Mouse (Mus musculus) olfactory bulb, adult 2 months (tissue): ENCODE results near the gene Gimap7. TPM values are rescaled to one million over a fixed set of nuclear protein-coding genes. Genes with fewer than 3 reads are reported as not detected.
"Not testable (repeated sequence)": the region's sequence is repeated elsewhere in the genome, so short reads cannot be mapped to it uniquely, and the experiment has no call there.

Experiments
- H3K27ac ChIP-seq: fragments of 200-500 bp; 2 replicates; pipeline ENCODE4 v1.5.1; 2012; ENCODE audit warnings: low read depth, low read length; ENCODE audit not compliant: insufficient read depth
- H3K4me1 ChIP-seq: fragments of 200-500 bp; 2 replicates; pipeline ENCODE4 v1.6.1; 2012; ENCODE audit warnings: low read length; ENCODE audit not compliant: control insufficient read depth, insufficient read depth
- H3K4me3 ChIP-seq: fragments of 200-500 bp; 2 replicates; pipeline ENCODE4 v1.5.1; 2012; ENCODE audit warnings: mild to moderate bottlenecking, low read depth, low read length, moderate library complexity; ENCODE audit not compliant: insufficient read depth
- CTCF ChIP-seq: fragments of 200-500 bp; IDR thresholded peaks from 2 replicates; pipeline ENCODE4 v1.5.1; 2012; ENCODE audit warnings: low read depth, mild to moderate bottlenecking, low read length, moderate library complexity; ENCODE audit not compliant: insufficient read depth
- POLR2A ChIP-seq: fragments of 200-500 bp; IDR thresholded peaks from 2 replicates; pipeline ENCODE4 v1.6.1; 2012; ENCODE audit warnings: mild to moderate bottlenecking, low read depth, low read length, moderate library complexity; ENCODE audit not compliant: insufficient read depth
- WGBS: fragments of 180-500 bp; shearing (Covaris S2); methylation state at CpG from one replicate; pipeline ENCODE4 v1.1.7; 2018; 5-methylcytosine and 5-hydroxymethylcytosine counted together
- polyA plus RNA-seq: library from polyadenylated mRNA; stranded (reverse); fragments of >200 nt; gene quantifications from 2 replicates; pipeline ENCODE4 v1.2.4, GENCODE M21; 2012; ENCODE audit warnings: low replicate concordance; ENCODE audit not compliant: missing spikeins, insufficient read depth, insufficient read length

The Gimap7 gene
- polyA plus RNA-seq, 1 experiment: not detected

DNA sequence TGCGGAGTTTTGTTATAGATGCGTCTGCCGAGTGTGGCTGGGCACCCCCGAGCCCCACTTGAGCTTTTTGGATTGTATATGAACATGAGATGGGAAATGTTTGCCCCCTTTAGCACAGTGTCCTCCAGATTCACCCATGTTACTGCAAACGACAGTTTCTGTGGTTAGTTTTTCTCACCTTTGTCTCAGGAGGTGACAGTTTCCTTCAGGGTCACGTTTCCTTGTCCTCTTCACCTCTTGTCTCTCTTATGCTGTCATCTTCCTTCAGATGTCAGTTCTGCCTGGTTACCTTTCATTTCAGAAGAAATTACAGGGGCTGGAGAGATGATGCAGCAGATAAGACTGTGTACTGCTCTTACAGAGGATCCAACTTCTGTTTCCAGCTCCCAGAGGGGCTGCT is 38.7 kb upstream of the Gimap7 start:
- WGBS: 89% methylated on average over 6 of the region's 6 CpGs
- H3K27ac ChIP-seq: no peak overlapping the region
- no peak overlapping the region for H3K4me3 ChIP-seq
- no peak for TF ChIP-seq POLR2A
- TF ChIP-seq CTCF: no peak
- H3K4me1 ChIP-seq: peaks cover 2% of the 10 kb centered on the region; the same call in 1 of the 2 replicates

DNA sequence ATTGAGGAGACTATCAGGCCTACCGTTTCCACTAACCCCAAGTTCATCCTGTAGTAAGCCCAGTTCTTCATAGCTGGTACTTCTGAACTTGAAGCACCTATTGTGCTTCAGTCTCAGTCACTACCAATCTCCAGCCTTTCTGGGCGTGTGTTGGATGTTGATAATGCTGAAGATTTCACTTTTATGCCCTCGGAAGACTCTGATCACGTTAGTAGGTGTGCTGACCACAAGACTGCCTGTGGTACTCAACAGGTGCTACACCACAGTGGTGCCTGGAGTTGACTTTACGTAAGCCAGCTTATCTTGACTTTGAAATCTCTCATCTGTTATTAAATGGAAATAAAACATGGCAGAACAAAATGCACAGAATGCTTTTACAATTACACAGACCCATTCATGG is 38.0 kb upstream of the Gimap7 start:
- no peak for TF ChIP-seq POLR2A
- TF ChIP-seq CTCF: no peak
- H3K4me1 ChIP-seq: peaks cover 2% of the 10 kb centered on the region; the same call in 1 of the 2 replicates
- WGBS: 87% methylated on average over 5 of the region's 5 CpGs
- H3K4me3 ChIP-seq: no peak overlapping the region
- H3K27ac ChIP-seq: no peak overlapping the region

DNA sequence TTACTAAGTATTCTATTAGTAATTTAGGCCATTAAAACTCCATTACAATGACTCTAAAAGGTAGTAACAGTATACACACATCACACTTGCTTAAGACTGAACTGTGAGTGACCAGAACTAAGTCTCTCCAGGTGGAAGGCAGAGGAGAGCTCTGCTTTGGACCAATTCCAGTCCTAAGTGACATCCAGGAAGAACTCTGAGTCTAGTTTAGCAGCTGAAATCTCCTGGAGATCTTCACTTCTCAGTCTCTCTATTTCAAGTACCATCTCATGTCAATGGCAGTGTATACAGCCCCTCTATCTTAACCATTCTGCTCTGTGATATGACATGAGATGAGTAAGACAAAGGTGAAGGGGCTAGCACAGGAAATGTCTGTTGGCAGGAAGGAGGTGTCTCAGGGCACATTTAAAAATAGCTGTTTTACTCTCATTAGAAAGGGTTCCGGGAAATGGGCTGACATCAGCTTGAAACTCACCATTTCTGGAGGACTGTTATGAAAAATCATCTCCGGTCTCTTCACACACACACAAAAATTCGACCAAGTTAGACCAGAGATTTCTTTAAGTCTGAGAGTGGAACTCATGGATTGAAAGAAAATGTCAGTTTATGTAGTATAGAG is 36.8 kb upstream of the Gimap7 start:
- H3K4me1 ChIP-seq: no peaks in the 10 kb centered on the region
- no peak overlapping the region for H3K27ac ChIP-seq
- 76% methylated on average over 3 of the region's 3 CpGs for WGBS
- TF ChIP-seq POLR2A: no peak
- no peak for TF ChIP-seq CTCF
- no peak overlapping the region for H3K4me3 ChIP-seq

DNA sequence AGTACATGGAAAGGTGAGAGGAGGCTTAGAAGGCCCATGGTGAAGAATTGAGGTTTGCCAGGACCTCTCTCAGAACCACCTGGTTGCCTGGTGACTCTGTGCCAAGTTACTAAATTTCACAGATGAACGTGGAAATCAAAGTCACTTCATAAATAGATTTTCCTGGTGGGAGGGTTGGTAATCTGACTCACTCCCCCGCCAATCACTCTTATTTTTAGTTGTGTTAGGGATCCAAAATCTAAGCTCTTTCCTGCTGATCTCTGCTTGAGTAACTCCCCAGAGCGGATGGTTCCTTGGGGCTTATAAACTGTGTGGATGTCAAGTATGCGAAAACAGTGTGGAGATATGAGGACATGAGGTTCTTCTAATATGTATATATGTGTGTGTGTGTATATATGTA is 36.1 kb upstream of the Gimap7 start:
- no peak overlapping the region for H3K27ac ChIP-seq
- no peaks in the 10 kb centered on the region for H3K4me1 ChIP-seq
- TF ChIP-seq POLR2A (no peak), CTCF (no peak)
- 81% methylated on average over 4 of the region's 4 CpGs for whole genome bisulfite sequencing
- no peak overlapping the region for H3K4me3 ChIP-seq

DNA sequence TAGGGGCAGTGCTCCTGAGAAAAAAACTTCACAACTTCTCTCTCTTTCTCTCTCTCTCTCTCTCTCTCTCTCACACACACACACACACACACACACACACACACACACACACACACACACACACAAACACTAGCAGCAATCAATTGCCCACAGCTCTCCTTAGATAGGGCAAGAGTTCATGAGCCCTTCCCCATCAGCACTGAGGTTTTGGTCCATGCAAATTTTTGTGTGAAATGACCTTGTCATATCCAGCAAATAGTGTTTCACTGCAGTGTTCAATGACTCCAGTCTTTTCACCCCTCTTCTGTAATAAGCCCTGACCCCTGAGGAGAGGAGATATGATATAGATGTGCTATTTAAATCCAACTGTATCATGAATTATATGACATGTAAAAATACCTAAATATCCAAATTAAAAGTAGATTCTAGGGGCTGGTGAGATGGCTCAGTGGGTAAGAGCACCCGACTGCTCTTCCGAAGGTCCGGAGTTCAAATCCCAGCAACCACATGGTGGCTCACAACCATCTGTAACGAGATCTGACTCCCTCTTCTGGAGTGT is 35.1 kb upstream of the Gimap7 start:
- H3K4me3 ChIP-seq, H3K4me1 ChIP-seq, H3K27ac ChIP-seq: not testable (repeated sequence)
- WGBS: 91% methylated on average over 4 of the region's 4 CpGs

DNA sequence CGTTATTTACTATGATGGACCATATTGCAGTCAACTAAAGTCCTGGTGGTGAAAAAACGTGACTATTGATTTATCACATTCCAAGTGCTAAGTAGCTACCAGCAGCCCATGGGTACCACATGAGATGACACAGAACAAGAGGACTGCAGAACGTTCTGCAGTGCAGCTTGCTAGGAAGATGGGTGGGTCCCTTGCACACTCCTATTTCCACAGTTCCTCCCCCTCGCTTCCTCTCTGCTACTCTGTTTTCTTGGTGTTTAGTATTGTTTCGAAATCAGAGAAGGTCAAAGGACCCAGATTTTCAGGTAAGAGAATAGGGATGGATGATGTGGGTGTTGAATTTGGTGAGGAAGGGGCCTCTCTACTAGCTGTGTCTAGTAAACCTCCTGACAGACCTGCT is 34.1 kb upstream of the Gimap7 start, which contains the start of gene Gimap4:
TSS of gene Gimap4 (plus strand) at position 231 of the 400 bp plus-strand sequence.
- WGBS: 74% methylated on average over 5 of the region's 5 CpGs
- Histone ChIP-seq H3K4me3 (no peak within 1 kb of the TSS), H3K27ac (no peak within 1 kb of the TSS), H3K4me1 (no peaks in the 10 kb centered on the region)
- no peak for TF ChIP-seq CTCF
- TF ChIP-seq POLR2A: no peak

DNA sequence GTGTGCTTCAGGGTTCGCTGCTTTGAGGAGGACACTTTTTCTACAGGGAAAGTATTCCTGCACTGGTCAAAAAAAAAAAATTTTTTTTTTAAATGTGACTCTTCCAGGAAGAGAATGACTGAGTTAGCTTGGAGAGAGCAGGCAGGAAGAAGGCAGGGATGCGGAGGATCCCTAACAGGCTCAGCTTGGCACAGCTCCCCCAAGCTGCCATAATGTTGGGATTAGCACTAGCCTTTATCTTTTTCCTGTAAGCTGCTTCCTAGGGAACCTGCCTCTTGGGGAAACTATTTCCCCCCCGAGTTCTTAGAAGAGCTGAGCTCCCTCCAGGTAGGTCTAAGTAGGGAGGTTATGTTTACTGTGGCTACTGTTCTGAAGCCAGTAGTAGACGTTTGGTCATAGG is 33.6 kb upstream of the Gimap7 start:
- Histone ChIP-seq H3K4me1 (no peaks in the 10 kb centered on the region), H3K4me3 (no peak overlapping the region), H3K27ac (no peak overlapping the region)
- TF ChIP-seq POLR2A: no peak
- WGBS: 60% methylated on average over 4 of the region's 4 CpGs

DNA sequence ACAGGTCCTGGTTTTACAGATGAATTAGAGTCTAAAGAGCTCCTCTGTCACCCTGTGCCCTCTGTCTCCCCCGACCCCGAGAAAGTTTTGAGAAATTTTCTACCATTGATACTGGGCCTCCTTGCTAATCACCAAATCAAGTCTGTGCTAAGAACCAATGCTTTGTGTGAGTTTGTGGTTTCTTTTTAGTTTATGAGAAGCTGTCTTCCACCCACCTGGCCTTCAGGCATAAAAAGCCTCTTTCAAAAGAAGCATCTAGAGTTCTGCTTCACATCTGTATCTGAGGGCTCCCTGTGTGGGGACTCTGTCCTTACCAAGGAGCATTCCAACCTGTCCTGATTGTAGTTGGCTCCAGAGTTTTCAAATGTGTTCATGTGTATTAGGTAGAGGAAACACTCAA is 33.2 kb upstream of the Gimap7 start:
- no peak overlapping the region for H3K27ac ChIP-seq
- H3K4me3 ChIP-seq: no peak overlapping the region
- 79% methylated on average over 2 of the region's 2 CpGs for WGBS
- no peaks in the 10 kb centered on the region for H3K4me1 ChIP-seq
- TF ChIP-seq CTCF (no peak), POLR2A (no peak)

DNA sequence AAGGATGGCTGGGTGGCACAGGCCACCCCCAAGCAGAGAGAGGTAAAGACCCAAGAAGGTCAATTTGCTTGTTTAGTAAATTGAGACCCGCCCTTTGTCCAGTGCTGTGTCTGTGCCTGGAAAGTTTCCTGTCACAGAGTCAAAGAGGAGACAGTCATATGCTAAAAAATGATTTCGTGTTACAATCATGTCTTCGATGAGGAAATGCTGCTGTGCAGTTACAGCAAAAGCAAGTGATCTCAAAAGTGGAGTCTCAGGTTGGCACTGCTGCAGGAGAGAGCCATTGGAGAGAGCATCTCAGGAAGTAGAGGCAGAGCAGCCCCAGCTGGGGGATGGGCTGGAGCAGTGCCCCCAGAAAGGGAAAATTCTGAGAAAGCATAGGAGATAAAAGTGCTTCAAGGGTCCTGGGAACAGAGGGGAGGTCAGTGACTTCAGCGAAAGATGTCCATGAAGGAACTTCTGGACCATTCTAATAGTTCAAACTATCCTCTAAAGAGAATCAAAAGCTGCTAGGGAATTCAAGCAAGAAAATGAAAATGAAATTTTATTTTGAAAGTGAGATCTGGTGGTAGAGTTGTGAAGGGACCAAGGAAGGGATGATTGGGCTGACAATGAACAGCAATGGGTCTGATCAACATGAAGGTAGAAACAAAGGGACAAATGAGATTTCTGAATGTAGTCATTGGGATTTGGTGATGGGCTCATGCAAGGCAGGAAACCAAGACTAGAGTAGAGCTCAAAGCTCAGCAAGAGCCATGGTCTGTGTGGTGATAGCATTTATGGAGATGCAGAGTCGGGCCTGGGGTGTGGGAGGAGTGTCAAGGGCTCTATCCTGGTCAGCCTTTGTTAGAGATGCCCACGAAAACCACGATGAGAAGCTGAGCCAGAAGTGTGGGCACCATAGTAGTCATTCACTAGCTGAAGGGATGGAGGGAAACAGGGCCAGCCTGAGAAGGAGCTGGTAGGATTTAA is 32.4 kb upstream of the Gimap7 start:
- no peak overlapping the region for H3K27ac ChIP-seq
- WGBS: 83% methylated on average over 7 of the region's 7 CpGs
- H3K4me1 ChIP-seq: no peaks in the 10 kb centered on the region
- no peak for TF ChIP-seq CTCF
- H3K4me3 ChIP-seq: no peak overlapping the region
